Mouse (Mus musculus): ENCODE data around the gene Acvr1.

Acvr1 gene

DNA sequence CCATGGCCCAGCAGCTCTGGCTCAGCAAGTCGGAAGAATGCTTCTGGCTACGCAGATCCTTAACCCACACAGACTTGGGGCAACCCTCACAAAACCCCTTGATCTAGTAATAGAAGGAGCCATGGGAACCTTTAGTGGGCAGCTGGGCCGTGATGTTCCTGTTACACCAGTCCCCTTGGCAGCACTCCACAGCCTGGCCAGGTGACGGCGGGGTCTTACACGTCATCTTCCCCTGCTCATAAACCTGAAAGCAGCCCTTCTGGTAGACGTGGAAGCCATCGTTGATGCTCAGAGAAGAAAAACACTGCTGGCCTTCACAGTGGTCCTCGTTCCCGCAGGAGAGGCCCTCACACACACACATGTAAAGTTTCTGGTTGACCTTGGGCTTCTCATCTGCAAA is 87.4 kb downstream of the Acvr1 start:
- in situ Hi-C loops (cut with MboI, MseI): loop anchor here (5.0 kb wide), 1 partner anchor 188 kb away; no protein-coding TSS in a partner anchor

DNA sequence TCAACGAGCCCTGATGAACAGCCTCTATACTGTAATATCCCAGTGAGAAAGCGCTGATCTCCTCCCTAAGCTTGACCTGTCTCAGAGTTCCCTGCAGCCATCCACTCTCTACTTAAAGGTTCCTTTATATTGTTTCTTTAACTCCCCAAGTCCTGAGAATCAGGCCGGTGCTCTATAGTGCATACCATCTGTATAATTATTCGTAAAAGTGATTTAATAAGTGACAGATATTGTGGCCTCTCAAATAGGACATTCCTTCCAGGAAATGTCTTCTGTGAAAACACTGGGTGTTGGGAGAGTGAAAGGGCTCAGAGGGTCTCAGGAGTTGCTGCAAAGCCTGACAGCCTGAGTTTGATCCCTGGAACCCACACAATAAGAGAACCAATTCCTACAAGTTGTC is 88.8 kb downstream of the Acvr1 start:
- in situ Hi-C loops (cut with MboI, MseI): loop anchor here (5.0 kb wide), 1 partner anchor 189 kb away; no protein-coding TSS in a partner anchor

DNA sequence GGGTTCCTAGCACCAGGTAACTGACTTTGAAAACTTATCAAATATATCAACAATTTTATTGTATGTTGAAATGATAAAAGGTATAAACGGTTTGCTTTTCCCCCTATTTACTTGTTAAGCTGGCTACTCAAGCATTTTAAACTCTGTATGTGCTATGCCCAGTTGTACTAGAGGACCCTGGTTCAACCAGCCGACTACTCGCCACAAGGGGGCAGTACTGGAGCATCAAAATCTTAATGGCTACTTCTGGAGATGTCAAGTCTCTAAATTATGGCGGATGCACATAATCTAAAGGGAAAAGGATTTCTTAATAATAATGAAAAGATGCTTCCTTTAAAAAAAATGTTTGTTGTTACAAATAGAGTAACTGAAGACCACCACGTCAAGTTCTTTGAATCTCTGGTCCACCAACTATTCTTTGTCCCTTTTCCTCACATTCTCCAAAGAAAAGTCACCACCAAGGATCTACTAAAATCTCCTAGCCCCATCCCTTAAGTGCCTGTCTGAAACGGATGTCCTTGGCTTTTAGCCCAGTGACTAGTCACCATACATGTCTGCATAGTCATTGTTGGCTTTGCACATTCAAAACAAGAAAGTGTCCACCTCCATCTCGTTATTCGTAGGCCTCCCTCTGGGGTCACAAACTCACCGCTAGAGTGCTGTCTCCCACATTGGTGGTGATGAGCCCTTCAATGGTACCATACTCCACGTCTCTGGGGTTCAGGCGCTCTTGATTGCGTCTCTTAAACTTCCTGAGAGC is 89.8 kb downstream of the Acvr1 start:
- in situ Hi-C loops (cut with MboI, MseI): loop anchor here (5.0 kb wide), 1 partner anchor 190 kb away; no protein-coding TSS in a partner anchor

DNA sequence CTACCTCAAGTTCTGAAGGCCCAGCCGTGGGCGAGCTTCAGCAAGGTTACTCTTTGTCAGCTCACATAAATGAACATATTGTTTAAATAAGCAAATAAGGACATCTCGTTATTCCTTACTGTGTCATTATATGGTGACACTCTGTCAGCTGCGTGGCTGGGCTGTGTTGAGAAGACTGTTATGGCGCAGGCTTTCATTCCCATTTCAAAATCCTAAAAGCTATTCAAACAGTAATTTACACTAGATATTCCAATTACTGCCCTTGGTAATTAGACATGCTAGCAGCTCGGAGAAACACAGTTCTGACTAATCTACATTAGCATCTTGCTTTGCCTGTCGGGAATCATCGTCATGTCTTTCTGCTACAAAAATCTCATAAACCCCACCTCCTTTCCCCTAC is 91.4 kb downstream of the Acvr1 start:
- in situ Hi-C loops (cut with MboI, MseI): loop anchor here (5.0 kb wide), 1 partner anchor 192 kb away; no protein-coding TSS in a partner anchor

DNA sequence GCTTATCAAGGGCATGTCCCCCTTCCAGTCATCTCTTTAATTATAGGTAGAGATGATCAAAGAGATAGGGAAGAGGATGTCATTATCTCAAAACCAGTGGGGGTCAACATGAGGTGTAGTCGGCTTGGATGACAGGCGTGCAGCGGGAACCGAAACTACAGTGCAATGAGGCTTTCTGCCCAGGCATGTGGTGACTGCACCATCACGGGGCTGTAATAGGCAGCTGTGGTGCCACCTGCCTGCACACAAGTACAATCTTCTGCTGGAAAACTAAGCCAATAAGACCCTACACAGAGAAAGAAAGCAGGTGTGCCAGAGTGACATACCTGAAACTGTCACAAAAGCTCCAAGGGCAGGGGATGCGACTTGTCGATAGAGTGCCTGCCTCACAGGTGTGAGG is 96.7 kb downstream of the Acvr1 start:
- in situ Hi-C loops (cut with MboI, MseI): no loop called here

DNA sequence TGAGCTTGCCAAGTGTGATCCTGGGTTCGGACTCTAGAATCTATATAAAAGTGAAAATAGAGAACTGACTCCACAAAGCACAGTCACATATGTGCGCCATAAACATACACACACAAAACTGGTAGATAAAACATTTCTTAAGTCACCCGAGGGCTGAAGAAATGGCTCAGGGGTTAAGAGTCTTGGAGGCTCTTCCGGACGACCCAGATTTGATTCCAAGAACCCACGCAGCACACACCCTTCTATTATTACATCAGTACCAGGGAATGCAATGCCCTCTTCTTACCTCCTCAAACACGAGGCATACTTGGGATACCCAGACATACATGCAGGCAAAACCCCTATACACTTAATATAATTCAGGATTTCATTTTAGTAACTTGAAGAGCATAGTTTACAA is 97.1 kb downstream of the Acvr1 start, which contains the start of gene Gm17409:
Gm17409 (plus strand) TSS at position 301 of the 400 bp plus-strand sequence.
- in situ Hi-C loops (cut with MboI, MseI): no loop called here

DNA sequence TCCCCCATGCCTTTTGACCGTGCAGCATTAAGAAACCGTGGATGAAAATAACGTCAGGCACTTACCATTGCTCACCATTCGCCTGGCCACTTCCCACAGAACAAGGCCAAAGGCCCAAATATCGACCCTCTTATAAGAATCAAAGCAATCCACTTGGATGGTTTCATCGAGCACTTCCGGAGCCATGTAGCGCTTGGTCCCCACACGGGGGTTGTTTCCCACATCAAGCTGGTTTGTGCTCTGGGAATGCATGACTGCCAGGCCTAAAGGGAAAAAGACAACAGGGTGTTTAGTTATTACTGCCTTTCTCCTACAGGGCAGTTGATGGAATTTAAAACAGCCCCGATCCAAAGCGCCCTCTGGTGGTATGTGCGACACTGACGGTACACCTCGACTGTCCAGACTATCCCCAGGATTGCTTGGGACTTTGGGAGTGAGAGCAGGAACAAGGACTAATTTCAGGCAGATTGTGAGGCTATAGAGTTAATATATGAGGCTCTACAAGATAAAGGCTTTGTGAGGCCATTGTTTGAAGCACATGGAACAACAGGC is 108.1 kb downstream of the Acvr1 start:
- in situ Hi-C loops (cut with MboI, MseI): no loop called here

DNA sequence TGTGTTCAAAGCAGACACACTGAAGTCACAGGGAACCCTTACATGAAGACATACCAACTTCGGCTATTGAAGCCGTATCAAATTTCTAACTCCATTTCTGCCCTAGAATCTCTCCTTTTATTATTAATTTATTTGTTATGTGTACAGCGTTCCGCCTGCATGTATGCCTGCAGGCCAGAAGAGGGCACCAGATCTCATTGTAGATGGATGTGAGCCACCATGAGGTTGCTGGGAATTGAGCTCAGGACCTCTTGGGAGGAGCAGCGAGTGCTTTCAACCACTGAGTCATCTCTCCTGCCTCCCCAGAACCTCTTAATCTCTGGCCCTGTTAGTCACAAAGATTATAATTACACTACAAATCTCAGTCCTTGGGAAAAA is 109.5 kb downstream of the Acvr1 start:
- in situ Hi-C loops (cut with MboI, MseI): no loop called here

DNA sequence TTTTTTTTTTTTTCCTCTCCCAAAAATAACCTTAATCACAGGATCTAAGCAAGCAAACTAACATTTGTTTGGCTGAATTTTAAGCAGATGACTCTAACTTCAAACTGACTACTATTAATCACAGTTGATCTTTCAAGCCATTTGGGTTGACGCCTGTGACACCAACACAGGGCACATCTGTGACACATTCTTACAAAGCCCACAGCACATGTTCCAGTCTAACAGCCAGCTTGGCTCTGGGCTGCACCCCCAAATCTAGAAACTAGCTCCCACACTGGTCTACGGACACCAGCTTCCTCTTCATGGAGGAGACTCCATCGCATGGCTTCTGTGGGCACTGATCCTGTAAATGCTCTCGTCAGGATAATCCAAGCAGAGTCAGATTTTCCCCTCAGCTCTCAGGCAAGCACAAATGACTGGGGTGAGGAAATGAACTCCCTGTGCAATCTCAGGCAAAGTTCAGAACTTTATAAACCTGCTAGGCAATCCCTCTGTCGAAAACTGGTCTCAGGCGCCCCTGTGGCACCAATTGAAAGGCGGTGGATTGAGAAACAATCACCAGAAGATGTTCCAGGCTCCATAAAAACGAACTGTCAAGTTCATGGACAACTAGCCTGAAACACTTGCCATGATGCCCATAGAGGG is 110.0 kb downstream of the Acvr1 start:
- in situ Hi-C loops (cut with MboI, MseI): no loop called here

DNA sequence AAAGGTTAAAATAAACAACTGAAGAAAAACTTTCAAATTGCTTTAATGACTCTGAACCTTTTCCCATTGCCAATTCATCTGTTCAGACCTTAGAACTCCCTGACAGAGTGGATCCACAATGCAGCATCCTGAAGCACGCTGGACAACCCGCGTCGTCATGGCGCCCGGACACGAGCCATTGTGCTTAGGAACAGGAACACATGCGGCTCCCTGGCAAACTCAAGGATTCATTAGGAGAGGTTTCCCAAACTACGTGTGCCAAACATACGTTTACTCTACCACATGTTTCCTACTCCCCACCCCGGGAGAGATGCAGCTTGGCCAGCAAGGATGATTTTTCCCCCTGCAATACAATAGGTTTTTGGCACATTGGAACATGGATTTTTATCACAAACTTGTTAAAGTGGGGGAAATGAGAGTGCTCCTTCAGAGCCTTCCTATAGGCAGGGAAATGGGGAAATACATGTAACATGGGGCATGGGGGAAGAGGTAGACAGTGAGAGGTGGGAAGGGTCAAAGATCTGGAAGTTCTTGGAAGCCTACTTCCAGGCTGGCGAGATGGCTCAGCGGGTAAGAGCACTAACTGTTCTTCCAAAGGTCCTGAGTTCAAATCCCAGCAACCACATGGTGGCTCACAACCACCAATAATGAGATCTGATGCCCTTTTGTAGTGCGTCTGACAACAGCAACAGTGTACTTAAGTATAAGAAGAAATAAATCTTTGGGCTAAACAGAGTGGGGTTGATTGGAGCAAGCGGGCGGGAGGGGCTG is 112.7 kb downstream of the Acvr1 start:
- in situ Hi-C loops (cut with MboI, MseI): no loop called here

DNA sequence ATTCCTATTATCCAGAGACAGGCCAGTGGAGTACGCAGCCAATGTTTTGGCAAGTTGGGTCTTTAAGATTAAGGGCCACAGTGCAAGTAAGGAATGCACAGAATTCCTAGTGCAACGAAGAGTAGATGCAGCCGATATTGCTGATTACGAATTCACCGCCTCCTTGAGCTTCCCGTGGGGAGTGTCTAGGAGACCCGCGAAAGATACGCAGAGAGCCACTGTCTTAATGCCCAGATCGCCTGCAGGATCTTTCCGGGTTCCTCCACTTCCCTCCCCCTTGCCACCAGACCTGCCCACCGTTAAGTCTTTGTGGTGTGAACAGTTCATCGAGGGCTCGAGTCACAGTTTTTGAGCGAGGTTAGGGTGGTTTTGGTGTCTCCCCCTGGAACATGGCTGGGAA is 120.0 kb downstream of the Acvr1 start:
- in situ Hi-C loops (cut with MboI, MseI): no loop called here

DNA sequence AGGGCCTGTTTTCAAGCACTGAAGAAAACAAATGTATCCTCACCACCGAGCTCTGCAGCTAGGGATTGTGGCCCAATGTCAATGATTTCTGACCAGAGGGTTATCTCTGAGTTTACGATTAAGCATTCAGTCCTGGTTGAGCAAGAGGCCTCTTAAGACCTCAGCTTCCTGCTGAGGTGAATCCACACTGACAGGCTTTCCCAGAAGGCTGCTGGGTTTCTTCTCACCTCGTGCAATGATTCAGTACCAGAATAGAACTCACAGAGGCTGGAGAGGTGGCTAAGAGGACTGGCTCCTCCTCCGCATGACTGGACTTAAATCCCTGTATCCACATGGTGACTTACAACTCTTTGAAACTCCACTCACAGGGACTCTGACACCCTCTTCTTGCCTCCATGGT is 123.8 kb downstream of the Acvr1 start:
- in situ Hi-C loops (cut with MboI, MseI): no loop called here

DNA sequence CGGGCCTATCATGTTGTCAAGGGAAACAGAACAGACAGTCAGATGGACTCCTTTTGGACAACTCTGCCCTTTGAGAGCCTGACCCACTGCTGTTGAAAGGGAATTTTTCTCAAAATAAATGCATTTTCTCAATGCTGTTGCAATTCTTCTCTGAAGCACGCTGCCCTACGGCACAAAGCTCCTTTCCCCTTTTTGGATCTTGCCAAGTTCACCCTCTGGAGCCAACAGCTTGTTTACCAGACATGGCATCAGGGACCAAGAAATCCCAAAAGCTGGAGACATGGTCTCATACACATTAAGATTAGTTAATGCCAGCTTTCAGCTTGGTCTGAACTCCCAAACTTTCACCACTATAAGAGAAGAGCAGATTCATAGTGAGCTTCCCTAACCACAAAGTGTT is 130.0 kb downstream of the Acvr1 start:
- in situ Hi-C loops (cut with MboI, MseI): no loop called here

DNA sequence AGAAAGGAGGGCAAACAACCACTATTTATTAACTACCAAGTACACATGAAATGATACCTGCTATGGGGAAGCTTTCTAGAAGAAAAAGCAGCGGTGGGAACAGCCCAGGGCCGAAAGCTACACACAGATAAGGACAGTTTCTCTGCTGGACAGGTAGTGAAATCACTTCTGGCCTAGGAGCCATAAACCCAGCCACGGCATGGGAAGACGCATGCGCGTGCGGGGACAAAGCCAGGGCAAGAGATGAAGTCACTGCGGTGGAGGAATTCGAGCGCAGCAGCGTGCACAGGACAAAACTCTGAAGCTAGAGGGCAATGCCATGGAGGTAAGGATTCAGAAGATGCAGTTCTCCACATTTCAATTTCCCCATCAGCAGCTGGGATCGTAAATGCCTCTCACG is 131.4 kb downstream of the Acvr1 start:
- in situ Hi-C loops (cut with MboI, MseI): no loop called here

DNA sequence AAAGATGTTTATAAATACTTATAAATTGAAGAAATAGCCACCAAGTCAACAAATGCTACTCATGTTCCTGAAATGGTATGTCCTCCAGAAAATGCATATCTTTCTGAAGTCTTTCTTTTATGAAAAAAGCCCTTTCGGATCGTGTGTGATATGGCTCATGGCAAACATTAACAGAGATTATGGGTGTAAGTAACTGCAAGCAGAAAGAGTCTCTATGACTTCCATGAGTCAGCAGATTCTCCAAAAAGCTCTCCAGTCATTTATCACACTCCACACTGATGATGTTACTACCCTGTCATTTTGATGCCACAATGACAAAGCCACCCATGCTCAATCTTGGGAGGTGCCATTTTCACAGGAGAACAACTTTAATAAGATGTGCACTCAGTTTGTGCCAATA is 132.5 kb downstream of the Acvr1 start:
- in situ Hi-C loops (cut with MboI, MseI): no loop called here

DNA sequence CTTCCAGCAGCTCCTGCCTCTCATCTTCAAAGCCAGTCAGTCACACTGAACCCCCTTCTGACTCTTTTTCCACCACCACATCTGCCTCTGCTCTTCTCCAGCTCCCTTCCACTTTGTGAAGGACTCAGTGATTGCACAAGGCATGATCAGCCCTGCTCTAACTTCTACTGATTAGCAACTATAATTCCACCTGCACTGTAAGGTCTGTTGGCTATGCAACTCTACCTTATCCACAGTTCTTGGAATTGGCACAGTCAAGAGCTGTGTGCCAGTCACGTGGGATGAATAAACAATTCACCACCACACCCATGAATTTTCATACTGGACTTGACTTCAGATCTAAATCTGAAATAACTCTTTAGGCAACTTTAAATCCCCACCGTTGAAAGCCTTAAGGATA is 133.6 kb downstream of the Acvr1 start:
- in situ Hi-C loops (cut with MboI, MseI): no loop called here

DNA sequence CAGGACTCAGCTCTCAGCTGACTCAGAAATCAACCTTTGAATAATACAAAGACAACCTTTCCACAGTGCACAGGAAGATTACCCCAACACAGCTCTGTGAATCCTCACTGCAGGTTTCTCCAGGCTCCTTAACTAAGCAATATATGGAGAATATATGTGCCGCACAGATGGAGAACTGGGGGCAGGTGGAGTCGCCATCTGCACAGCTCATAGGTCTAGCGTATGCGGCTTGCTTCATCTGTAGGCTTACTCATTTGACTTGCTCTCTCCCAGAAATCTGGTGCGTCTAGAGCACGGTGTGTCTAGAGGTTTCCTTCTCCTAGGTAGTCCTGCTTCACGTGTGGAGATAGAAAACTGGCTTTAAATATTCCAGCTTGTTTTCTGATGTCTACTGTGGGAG is 134.7 kb downstream of the Acvr1 start:
- in situ Hi-C loops (cut with MboI, MseI): no loop called here

DNA sequence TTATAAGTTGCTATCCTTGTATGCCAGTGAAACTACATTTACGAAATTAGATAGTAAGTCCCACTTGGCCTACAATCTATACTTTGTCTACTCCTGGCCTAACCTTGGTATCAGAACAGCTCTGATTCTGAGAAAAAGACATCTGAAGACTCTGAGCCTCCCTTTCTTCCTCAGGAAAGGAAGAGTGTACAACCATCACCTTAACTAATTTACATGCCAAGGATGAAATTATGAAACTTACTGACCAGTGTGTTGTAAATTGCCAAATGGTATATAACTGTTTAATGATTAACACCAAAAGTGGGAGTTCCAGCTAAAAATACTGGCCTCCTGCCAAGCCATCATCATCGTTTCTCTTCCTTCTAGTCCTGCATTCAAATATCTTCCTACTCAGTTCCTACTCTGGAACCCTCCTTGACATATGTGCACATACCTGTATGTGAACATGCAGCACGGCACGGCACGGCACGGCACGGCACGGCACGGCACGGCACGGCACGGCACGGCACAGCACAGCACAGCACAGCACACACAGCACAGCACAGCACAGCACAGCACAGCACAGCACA is 141.4 kb downstream of the Acvr1 start:
- in situ Hi-C loops (cut with MboI, MseI): no loop called here

DNA sequence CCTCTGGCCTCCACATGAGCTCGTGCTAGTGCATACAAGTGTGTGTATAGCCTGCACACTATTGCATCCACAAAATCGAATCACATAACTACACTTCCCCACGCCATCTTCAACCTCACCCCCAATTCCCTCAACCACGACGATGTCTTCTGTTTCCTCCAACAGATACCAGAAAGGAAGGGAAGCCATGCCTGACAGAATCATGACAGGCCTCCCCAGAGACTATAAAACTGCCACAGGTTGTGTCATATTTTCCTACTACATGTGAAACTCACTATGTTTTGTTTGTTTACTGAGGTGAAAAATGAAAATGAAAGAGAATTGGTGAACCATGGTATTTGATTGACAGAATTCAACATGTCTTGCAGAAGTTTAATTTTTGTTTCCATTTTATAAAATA is 143.6 kb downstream of the Acvr1 start:
- in situ Hi-C loops (cut with MboI, MseI): no loop called here

DNA sequence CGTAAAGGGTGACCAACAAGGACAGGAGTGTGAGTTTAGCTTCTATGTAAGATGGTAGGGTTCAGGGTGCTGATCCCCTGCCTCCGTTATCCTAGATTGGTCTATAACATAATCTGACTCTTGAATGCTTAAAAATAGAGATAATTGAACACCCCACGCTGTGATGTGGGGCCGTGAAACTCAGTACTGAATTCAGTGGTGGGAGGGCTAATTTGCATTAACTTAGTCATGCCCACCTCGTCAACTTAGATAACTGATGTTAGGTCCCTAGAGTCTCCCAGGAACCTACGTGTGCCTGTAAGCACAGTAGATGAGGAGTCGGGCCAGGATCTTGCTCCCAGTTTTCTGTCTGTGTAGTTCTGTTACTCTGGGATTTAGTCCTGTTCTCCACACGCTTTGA is 147.4 kb downstream of the Acvr1 start:
- in situ Hi-C loops (cut with MboI, MseI): loop anchor here (5.0 kb wide), 1 partner anchor 227 kb away; no protein-coding TSS in a partner anchor

DNA sequence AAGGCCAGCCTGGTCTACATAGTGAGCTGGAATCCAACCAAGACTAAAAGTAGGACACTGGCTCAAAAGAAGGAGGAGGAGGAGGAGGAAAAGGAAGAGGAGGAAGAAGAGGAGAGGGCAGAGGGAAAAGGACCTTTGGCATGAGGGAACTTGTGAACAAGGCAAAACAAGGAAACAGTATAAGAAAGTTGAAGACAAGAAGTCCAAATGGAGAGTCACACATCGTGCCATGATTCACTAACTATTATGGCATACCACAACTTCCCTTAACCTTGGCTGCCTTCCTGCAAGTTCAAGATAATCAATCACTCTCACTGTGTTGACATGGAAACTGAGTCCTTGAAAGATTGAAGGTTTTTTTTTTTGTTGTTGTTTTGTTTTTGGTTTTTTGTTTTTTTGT is 148.8 kb downstream of the Acvr1 start:
- in situ Hi-C loops (cut with MboI, MseI): loop anchor here (5.0 kb wide), 1 partner anchor 226 kb away; no protein-coding TSS in a partner anchor

DNA sequence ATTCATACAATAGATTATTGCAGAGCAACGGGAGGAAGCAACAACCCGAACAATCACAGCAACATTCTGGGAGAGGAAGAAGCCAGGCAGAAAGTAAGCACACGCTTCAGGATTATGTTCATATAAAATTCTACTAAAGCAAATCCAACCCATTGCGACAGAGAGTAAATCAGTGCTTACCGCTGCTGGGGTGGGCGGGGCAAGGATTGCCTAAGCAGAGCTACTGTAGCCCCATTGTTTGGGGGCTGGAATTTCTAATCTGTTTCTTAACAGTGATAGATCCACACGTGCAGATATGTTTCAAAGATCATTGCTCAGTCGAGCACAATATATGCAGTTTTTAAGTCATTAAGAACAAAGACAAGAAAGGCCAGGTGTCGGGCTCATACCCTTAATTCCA is 149.3 kb downstream of the Acvr1 start:
- in situ Hi-C loops (cut with MboI, MseI): loop anchor here (5.0 kb wide), 1 partner anchor 225 kb away; no protein-coding TSS in a partner anchor
